Comparison of ENCODE assay signal across 8 mouse cellular contexts in the genomic region with DNA sequence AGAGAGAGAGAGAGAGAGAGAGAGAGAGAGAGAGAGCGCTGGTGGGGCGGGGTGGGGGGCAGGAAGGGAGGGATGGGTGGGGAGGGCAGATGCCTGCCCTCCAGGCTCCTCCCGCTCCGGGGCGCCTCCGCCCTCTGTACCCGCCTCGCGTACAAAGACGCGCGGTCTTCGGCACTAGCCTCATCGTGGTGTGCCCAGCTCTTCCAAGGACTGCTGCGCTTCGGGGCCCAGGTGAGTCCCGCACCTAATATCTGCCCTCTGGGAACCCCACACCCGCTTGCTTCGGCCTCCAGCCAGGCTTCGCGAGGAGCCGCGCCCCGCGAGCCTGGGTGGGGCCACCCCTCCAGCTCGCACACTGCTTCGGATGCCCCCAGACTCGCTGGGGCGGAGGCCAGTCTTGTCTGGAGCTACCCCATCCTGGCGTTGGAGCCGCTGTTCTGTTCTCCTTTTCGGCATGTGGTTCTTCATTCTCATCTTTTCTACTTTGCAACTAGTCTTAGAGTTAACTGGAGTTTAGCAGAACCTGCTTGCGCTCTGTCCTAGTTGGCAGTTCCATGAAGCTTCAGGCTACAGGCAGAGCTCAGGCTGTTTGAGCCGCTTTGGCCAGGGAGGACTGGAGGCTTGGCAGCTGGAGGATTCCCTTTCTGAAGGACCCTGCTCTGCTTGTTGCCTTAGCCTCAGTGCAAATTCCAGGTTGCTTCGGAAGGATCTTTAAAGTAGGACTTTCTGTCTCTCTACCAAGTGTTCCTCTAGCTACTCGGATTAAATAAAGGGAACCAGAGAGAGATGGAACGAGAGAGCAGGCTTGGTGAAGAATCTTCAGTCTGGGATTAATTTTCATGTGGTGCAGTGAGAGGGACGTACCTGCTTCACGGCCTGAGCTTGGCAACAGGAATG. TPM values are rescaled to one million over a fixed set of nuclear protein-coding genes. Genes with fewer than 3 reads are reported as not detected.
DNase-seq lines count a peak whose midpoint lies in the region; ATAC-seq and TF ChIP-seq lines count a peak whose summit lies in the region.

A gene (plus strand): TSS at position 100 of the 897 bp plus-strand sequence.

- peak within 1 kb of the TSS; percentile 74 for H3K9ac ChIP-seq in hindbrain, embryonic 12.5 days

- H3K79me2 ChIP-seq in macrophage (ENCODE audit: inconsistent target) = peaks cover 49% of the 10 kb centered on the region

- peak; percentile 68 for DNase-seq in MEL-GATA-1-ER (ENCODE audit: extremely low read depth, low read depth)
- no peak for DNase-seq in frontal cortex, adult 2 months (ENCODE audit: extremely low spot score in 1 of 2, low spot score in 1 of 2)
- DNase-seq in left cerebral cortex, adult 8-10 months (ENCODE audit: low spot score in 2 of 2) = peak in 1 of 2 experiments; percentile 13
- peak; percentile 64 for DNase-seq in retina, postnatal 1 day
- peak; percentile 65 to 80 for DNase-seq in urinary bladder, postnatal 36 days (ENCODE audit: low spot score in 2 of 2)

- ATAC-seq in hindbrain, embryonic 12.5 days (ENCODE audit: low FRiP score) = peak; percentile 88

- H3K36me3 ChIP-seq in hindbrain, embryonic 12.5 days = no peaks in the 10 kb centered on the region
- no peaks in the 10 kb centered on the region for H3K36me3 ChIP-seq in macrophage (ENCODE audit: inconsistent target)

- H3K4me2 ChIP-seq in hindbrain, embryonic 12.5 days (replicated peaks) = peak within 1 kb of the TSS; percentile 93

- peak; percentile 79; the same call in 1 of the 2 replicates for TF ChIP-seq POLR2A in bone marrow, adult 2 months (IDR thresholded peaks at IDR 0.05; ENCODE audit: borderline replicate concordance, control insufficient read depth, low read depth, low read length)

- no peaks in the 10 kb centered on the region for H3K9me3 ChIP-seq in hindbrain, embryonic 12.5 days (replicated peaks)

- 0 out of 2 replicates have a peak, but pooled peaks cover 13% of the 10 kb centered on the region for H3K27me3 ChIP-seq in hindbrain, embryonic 12.5 days

- under 1% methylated on average over 36 of the region's 39 CpGs for WGBS in bone marrow, adult 2 months
- whole genome bisulfite sequencing in hindbrain, embryonic 12.5 days = 3% methylated on average over 36 of the region's 39 CpGs
- under 1% methylated on average over 37 of the region's 39 CpGs for WGBS in macrophage (ENCODE audit: missing documents)

- H3K4me1 ChIP-seq in bone marrow, adult 2 months (ENCODE audit: control insufficient read depth, insufficient read depth, low read length) = no peaks in the 10 kb centered on the region; the same call in 1 of the 2 replicates
- H3K4me1 ChIP-seq in hindbrain, embryonic 12.5 days = peaks cover 19% of the 10 kb centered on the region

- peak within 1 kb of the TSS; percentile 89 for H3K27ac ChIP-seq in bone marrow, adult 2 months (ENCODE audit: control insufficient read depth, insufficient read depth, low read depth, low read length, poor library complexity)
- peak within 1 kb of the TSS; percentile 62 for H3K27ac ChIP-seq in hindbrain, embryonic 12.5 days
- peak within 1 kb of the TSS; percentile 95 for H3K27ac ChIP-seq in macrophage

- TF ChIP-seq CTCF in bone marrow, adult 2 months (IDR thresholded peaks at IDR 0.05; ENCODE audit: control insufficient read depth, insufficient read depth, low read length) = no peak

- H3K4me3 ChIP-seq in bone marrow, adult 2 months (replicated peaks; ENCODE audit: control insufficient read depth, low read depth, low read length) = peak within 1 kb of the TSS; percentile 74
- peak within 1 kb of the TSS; percentile 56 for H3K4me3 ChIP-seq in hindbrain, embryonic 12.5 days
- peak within 1 kb of the TSS; percentile 81 for H3K4me3 ChIP-seq in macrophage (ENCODE audit: inconsistent target)

RNA-seq across cellular contexts. Expression of the gene that starts here (rescaled TPM):
- 70.0 and 138 TPM in 2 replicates for polyA plus RNA-seq in bone marrow, adult 2 months (2011; ENCODE audit: insufficient read depth, insufficient read length, low replicate concordance, missing spikeins)
- 63.1 and 65.8 TPM in 2 replicates for polyA plus RNA-seq in frontal cortex, adult 2 months (2012; rRNA removed)
- polyA plus RNA-seq in hindbrain, embryonic 12.5 days (2016; fragmentation: Nextera tagmentation; extraction: Ambion mirVana) = 233 and 244 TPM in 2 replicates
- total RNA-seq in left cerebral cortex, adult 8-10 months (2022) = 10 to 100 TPM; 33.0 to 45.7 (median 33.9) TPM
- total RNA-seq in macrophage (2018; cell fraction: chromatin; rRNA removed) = 100 to 1,000 TPM in 5 of 26 experiments, 10 to 100 TPM in 17, 1 to 10 TPM in 4; 7.1 to 350 (median 34.6) TPM
- total RNA-seq in macrophage (2018; cell fraction: cytosol; rRNA removed) = 100 to 1,000 TPM; 121 to 615 (median 284) TPM
- 100 to 1,000 TPM in 9 of 26 experiments, 10 to 100 TPM in 17; 22.9 to 214 (median 67.5) TPM for total RNA-seq in macrophage (2018; cell fraction: nucleus; rRNA removed)
- polyA plus RNA-seq in macrophage (2018) = 266 to 423 TPM (median 285 TPM) in 3 replicates

Comparison
In these comparisons a context has a peak if more than half of its experiments do, and no peak if none do; other contexts are left out.
1. DNase-seq: peak in MEL-GATA-1-ER (single experiment), retina, postnatal 1 day (single experiment) and urinary bladder, postnatal 36 days (2 of 2); none in frontal cortex, adult 2 months (0 of 2).
2. Peak in every context shown above with its lines, with median percentiles within 50 percentile points of each other: H3K27ac ChIP-seq and H3K4me3 ChIP-seq.